Mouse (Mus musculus): Measurements from ENCODE around the gene Prkd3. TPM values are rescaled to one million over a fixed set of nuclear protein-coding genes. Genes with fewer than 3 reads are reported as not detected.

Prkd3 gene
- polyA plus RNA-seq, 1 experiment, result not detected

DNA sequence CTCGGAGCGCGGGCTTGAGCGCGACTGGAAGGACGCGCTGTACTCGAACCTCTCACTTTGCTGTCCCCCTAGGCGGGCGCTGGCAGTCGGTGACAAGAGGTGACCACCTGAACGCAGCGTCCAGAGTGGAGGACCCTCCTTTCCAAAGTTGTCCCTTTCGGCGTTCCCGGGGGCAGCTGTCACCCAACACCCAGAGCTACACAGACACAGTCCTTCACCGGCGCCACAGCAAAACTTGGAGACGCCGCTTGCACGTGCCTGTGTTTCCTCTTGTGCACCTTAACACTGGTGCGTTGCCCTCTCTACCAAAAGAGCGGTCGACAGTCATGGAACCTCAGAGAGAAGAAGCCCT lies 344 bp upstream of the Prkd3 start:
- TF ChIP-seq GATA1 (IDR thresholded peaks at IDR 0.05; ENCODE audit: low read length), result no peak

DNA sequence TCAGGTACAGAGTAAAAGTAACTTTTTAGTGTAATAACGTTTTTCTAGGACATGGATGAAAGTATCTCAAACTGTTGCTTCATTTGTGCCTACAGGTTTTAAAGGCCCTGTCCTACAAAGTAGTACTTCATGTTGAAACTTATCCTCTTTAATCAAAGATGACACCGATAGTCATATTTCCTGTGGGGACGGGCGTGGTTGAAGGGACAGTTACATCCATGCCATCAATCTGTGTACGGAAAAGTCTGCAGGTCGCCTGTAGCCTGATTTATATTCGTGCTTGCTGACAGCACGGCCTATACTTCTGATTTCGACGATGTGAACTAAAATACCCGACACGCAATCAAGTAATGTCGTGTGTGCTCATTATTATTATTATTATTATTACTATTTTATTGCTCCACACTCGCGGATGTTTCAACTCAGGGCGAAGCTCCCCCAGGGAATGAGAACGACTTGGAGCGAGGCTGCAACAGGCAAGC lies 849 bp downstream of the Prkd3 start:
- no peak for TF ChIP-seq GATA1 (IDR thresholded peaks at IDR 0.05; ENCODE audit: low read length)

DNA sequence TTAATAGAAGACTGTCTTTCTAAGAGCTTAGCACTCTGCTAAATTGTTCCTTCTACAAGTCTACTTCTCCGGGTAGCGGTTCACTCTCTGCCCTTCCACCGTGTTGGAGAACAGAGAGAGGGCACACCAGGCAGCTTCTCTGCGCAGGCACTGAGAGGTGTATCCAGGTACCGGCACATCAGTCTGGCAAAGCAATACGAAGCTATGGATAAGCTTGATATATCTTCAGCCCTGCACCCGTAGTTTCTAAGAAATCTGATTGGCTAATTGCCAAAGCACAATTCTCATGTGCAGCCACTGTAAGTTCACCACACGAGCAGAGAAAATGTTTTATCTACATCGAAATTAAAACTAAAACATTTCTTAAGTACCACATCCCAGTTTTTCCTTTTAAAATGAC lies 2.2 kb downstream of the Prkd3 start:
- no peak for TF ChIP-seq GATA1 (IDR thresholded peaks at IDR 0.05; ENCODE audit: low read length)

DNA sequence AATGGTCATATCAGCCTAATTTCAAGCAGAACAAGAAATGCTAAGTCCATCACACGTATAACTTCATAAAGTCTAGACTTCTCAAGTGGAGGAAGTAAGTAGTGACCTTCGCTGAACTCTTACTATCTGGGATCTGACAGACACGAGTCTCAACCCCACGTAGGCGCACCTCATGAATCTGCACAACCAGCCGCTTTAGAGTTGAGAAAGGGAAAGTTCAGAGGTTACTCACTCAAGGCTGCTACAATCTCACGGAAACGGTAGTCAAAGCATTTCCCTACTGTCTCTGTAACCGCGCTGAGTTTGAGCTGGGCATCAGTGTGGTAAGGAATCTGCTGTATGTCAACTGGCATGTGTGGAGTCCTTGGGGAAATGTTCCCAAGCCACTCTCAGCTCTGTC lies 4.8 kb downstream of the Prkd3 start:
- no peak for TF ChIP-seq GATA1 (IDR thresholded peaks at IDR 0.05; ENCODE audit: low read length)

DNA sequence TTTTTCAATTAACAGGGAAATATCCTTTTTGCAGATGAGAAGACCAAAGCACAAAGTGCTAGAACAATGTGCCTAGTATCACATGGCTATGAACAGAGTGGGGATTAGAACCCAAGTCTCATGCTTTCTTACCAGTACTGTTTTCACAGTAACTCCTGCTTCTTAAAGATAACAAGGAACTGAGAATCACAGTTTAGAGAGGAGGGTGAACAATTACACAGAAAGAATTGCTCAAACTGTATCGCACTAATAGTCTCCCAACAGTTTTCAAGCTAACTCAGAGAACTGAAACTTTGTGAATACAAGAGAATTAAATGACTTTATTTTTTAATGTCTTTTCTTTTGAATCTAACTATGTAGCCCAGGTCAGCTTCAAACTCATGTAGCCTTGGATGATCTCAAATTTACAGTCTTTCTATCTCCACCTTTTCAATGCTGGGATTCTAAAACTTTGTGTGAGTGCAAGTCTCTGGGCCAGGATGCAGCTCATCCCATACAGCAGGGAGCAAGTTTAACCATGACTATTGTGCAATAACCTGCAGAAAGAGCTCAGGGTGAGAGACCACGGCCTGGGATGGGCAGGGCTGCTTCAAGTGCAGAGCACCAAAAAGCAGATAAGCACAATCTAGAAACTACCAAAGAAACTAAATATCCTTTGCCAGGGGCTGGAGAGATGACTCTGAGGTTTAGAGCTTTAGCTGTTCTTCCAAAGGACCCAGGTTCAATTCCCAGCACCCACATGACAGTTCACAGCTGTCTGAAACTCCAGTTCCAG lies 5.5 kb downstream of the Prkd3 start:
- TF ChIP-seq GATA1 (IDR thresholded peaks at IDR 0.05; ENCODE audit: low read length), result no peak

DNA sequence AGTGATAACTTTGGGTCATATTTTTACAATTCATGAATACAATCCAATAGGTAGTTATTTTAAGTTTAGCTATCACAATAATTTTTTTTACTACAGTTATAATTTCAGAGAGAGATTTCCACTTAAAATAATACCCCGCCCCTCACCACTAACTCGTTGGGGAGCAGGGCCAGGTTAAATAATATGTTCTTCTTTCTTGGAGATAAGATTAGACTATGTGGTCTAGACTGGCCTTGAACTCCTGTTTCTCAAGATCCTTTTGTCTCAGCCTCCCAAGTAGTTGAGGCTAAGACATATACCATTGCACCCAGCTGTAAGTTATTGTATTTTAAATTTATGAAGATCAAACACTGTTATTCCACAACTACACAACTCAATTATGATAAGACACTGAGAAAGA lies 7.0 kb downstream of the Prkd3 start:
- no peak for TF ChIP-seq GATA1 (IDR thresholded peaks at IDR 0.05; ENCODE audit: low read length)

DNA sequence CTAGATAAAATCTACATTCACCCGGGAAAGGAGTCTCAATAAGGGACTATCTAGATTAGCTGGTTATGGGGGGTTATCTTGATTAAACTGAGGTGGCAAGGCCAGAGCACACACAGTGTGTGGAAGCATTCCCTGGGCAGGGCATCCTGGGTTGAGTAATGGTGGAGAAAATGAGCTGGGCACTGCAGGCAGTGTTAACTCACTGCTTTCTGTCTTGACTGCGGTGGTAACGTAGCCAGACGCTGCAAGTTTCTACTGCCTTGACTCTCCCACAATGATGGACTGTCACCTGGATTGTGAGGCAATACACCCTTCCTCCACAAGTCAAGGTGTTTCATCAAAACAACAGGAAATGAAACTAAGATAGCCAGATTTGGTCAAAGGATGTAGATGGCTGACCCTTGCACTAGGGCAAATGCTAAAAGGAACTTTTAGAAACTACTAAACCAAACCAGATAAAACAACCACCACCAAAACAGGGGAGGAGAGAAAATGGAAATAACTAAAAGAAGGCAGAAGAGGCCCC lies 20.8 kb downstream of the Prkd3 start:
- no peak for TF ChIP-seq GATA1 (IDR thresholded peaks at IDR 0.05; ENCODE audit: low read length)

DNA sequence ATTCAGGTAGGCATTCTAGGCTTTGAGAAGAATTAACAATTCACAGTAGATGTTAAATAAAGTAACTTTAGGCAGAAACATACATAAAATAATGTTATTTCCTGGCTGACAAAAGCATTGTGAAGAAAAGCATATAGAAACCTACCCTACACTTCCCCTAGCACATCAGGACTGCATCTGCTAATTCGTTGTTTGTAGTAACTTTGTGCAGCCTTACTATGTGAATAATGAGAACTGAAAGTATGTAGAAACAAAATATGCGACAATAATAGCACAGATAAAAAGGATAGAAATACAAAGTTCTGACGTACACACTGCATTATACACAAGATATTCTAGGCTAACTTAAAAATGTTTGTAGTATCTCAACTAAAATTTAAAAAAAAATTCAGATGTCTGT lies 21.4 kb downstream of the Prkd3 start:
- TF ChIP-seq GATA1 (IDR thresholded peaks at IDR 0.05; ENCODE audit: low read length), result no peak

DNA sequence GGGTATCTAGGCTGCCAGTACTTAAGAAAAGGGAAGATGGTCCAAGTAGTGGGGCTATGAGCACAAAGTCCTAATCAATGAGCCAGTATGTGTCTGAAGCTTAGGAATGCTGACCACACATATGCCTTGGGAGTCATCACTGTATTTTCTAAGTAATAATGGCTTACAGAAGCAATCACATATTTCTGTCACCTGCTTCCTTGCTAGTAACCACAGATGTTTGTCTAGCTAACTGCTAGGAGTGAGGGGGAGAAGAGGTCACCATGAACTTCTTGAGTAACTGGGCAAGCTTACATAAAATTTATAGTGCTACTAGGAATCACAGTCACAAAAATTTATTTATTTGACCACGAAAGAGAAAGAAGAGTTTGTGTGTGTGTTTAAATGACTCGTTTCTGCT lies 22.5 kb downstream of the Prkd3 start:
- no peak for TF ChIP-seq GATA1 (IDR thresholded peaks at IDR 0.05; ENCODE audit: low read length)

DNA sequence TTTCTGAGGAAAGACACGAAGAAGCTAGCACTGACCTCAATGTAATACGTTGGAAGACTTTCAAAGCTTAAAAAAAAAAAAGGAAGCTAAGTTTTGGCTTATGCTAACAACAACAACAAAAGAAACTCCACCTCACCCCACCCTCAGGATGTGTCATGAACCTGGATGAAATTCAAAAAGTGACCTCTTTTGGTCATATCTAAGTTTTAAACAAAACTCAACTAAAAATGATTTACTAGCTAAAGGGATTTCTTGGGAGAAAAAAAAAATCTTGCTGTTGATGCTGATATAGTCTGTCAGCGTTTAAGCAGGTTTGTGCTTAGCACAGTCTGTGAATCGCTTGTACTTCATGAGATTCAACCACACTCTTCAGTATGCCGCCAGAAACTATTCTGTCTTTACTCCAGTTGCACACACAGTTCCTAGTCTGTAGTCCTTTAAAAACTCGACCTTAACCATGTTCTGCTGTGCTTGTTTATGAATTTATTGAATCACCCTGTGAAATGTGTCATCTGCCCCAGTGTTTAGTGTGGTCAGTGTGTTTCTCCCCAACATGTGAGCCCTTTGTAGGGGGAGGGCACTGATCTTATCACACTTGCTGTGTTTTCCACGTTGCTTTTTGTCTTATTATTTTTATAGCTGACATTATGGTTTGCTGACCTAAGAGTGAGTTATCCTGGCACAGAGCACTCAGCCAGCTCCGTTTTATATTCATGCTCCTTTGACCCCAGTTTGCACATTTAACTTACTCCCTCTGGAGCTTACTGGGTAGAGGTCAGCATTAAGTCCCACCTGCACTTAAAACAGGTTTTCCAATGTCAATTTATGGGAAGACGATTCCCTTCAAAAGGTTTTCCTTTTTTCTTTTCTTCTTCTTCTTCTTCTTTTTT lies 25.4 kb downstream of the Prkd3 start:
- no peak for TF ChIP-seq GATA1 (IDR thresholded peaks at IDR 0.05; ENCODE audit: low read length)

DNA sequence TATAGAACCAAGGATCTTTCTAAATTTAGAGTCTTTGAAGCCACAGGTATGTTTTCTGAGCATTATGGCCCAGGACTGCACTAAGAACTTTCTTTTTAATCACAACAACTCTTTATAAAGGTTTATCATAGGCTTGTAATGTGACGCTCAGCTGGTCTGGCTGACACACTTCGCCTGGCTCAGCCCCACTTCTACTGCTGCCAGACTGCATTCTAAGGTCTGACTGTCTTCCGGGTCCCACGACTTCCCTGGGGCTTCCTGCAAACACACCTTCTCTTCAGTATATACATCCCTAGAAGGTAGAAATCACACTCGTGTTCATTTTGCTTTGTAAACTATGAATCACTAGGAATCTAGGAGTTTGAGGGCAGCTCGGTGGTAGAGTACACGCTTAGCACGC lies 26.2 kb downstream of the Prkd3 start:
- TF ChIP-seq GATA1 (IDR thresholded peaks at IDR 0.05; ENCODE audit: low read length), result no peak

DNA sequence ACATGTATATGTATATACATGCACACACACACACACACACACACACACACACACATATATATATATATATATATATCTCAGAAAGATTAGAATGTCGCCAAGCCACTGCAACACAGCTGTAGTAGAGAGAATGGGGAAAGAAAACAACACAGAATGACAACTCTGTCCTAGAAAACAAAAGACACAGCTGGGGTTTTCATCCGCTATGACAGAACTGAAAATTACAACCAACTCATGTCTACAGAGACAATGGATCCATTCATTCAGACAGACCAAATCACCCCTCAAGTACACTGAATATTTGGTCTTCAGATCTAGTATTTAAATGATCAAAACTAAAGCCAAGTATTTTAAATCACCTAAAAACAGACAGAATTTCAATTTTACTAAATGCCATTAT lies 26.9 kb downstream of the Prkd3 start:
- TF ChIP-seq GATA1 (IDR thresholded peaks at IDR 0.05; ENCODE audit: low read length), result no peak

DNA sequence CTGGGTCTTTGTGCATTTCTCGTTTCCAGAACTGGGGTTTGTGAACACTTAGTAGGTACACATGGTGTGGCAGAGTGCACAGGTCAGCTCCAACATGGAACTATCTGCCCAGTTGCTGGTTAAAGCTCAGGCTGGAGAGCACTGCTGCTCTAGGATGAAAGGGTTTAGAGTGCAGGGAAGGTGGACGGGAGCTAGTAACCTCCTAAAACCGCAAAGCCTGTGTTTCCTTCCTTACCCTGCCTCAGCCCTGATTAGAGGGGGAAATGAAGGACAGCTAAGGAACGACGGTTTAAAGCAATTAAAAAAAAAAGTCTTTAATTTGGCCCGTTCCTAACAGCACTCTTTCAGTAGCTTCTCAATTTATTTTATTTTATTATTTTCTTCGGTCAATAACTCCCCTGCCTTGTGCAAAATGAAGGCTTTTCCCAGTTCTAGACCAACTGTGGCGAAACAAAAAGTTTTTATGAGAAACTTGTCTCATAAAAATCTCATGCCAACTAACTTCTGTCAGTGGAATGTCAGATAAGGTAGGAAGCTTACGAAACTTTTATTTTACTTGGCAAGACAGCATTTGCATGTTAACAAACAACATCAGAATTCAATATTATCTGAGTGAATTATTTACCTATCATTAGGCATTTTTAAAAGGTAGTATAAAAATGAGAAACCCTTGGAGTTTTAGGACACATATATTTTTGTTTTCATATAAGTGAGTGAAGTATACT lies 28.2 kb downstream of the Prkd3 start:
- TF ChIP-seq GATA1 (IDR thresholded peaks at IDR 0.05; ENCODE audit: low read length), result no peak

DNA sequence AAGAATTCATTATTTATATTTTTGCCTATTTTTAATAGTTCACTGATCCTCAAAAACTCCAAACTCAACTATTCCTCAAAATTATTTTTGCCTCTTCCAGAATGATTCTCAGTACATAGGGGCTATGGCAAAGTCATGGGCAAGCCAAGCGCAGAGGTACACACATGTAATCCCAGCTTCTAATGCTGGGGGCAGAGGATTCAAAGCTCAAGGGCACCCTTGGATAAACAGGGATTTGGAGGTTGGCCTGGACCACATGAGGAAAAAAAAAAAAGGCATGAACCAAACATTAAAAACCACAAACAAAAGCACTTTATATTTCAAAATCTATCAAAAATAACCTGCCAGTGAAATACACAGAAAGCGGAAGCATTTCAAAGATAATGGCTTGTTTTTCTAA lies 29.1 kb downstream of the Prkd3 start:
- no peak for TF ChIP-seq GATA1 (IDR thresholded peaks at IDR 0.05; ENCODE audit: low read length)

DNA sequence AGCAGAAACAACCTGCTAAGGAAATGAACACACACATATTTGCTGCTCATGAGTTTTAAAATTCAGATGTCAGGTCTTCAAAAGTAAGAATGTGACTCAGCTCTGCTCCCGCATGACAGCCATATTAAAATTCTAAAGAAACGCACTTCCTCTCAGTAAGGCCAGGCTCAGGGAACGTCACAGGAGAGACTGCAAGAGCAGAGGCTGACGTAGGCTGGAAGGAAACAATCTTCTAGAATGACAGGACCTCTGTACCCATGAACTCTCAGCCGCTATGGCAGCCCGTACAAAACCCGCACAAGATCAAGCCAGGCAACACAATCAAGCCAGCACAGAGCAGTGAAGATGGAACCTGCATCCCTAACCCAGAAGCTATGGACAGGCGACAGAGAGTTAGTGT lies 31.6 kb downstream of the Prkd3 start:
- no peak for TF ChIP-seq GATA1 (IDR thresholded peaks at IDR 0.05; ENCODE audit: low read length)

DNA sequence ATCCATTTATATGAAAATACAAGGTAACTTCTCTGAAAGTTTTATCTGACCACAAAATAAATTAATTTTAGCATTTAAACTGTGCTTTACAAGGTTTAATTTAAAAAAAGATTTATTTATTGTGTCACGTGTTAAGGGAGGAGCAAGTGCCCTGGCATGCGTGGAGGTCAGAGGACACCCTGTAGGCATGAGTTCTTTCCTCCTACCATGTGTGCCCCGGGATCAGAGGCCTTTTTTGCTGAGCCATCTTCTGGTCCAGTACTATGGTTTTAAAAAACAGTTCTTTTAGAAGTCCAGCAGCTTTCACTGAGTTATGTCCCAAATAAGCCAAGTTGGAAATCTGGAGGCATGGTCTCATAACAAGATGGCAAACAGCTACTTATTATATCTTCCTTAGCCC lies 36.9 kb downstream of the Prkd3 start:
- no peak for TF ChIP-seq GATA1 (IDR thresholded peaks at IDR 0.05; ENCODE audit: low read length)
